Mouse (Mus musculus) stomach, embryonic 15.5 days (tissue): Measurements from ENCODE around the gene Hmga2. TPM values are rescaled to one million over a fixed set of nuclear protein-coding genes. Genes with fewer than 3 reads are reported as not detected.
"Not testable (repeated sequence)": the region's sequence is repeated elsewhere in the genome, so short reads cannot be mapped to it uniquely, and the experiment has no call there.

Experiments used
- ATAC-seq: fragments of 200-750 bp; cut with Nextera tagmentation; 2 replicates; pipeline ENCODE4 v1.8.0; 2017; ENCODE audit warnings: low read depth, moderate number of reproducible peaks, moderate TSS enrichment; ENCODE audit not compliant: insufficient read depth, low FRiP score
- H3K27ac ChIP-seq: fragments of 300-500 bp; sonication (generic); 2 replicates; pipeline ENCODE4 v1.5.1; 2015; ENCODE audit warnings: mild to moderate bottlenecking, inconsistent platforms
- H3K27me3 ChIP-seq: fragments of 300-500 bp; sonication (generic); replicated peaks from 2 replicates; pipeline ENCODE4 v1.6.1; 2015; ENCODE audit warnings: inconsistent platforms
- H3K36me3 ChIP-seq: fragments of 300-500 bp; sonication (generic); 2 replicates; pipeline ENCODE4 v1.6.1; 2015; ENCODE audit warnings: inconsistent platforms
- H3K4me1 ChIP-seq: fragments of 300-500 bp; sonication (generic); 2 replicates; pipeline ENCODE4 v1.6.1; 2015; ENCODE audit warnings: inconsistent platforms
- H3K4me2 ChIP-seq: fragments of 300-500 bp; sonication (generic); 2 replicates; pipeline ENCODE4 v1.6.1; 2015; ENCODE audit warnings: mild to moderate bottlenecking, inconsistent platforms
- H3K4me3 ChIP-seq: fragments of 300-500 bp; sonication (generic); replicated peaks from 2 replicates; pipeline ENCODE4 v1.5.1; 2015; ENCODE audit warnings: inconsistent platforms
- H3K9ac ChIP-seq: fragments of 300-500 bp; sonication (generic); 2 replicates; pipeline ENCODE4 v1.6.1; 2015; ENCODE audit warnings: inconsistent platforms
- H3K9me3 ChIP-seq: fragments of 300-500 bp; sonication (generic); 2 replicates; pipeline ENCODE4 v1.6.1; 2016; ENCODE audit warnings: inconsistent platforms
- WGBS: fragments of 180-500 bp; shearing (Covaris S2); methylation state at CpG from one replicate; pipeline ENCODE4 v1.1.7; 2015; 5-methylcytosine and 5-hydroxymethylcytosine counted together
- polyA plus RNA-seq: library from polyadenylated mRNA; unstranded; fragments of >200 nt; fragmentation: Nextera tagmentation; extraction: Ambion mirVana; gene quantifications from 2 replicates; pipeline ENCODE4 v1.2.1, GENCODE M21; 2015

Hmga2 gene
- polyA plus RNA-seq, 1 experiment from 2014 or later: 29.3 TPM

DNA sequence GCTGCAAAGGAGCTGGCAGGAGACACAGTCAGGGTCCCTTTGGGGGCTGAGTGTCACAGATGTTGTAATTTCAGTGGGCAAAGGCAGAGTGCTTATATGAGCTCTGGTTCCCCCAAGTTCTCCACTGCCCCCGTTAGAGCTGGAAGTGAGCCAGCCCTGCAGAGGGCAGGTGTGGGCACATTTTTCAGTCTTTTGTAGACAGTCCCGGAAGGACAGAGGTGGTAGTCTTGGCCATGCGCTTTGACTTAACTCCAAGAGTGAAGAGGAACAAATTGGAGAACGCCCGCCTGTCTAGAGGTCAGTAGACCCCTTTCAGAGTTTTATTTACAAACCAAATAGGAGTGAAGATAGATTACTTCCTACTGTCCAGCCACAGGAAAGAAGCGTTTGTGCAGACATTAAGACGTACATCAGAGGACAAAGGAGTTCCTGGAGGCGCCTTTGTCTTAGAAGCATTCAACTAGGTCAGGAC is 87.8 kb downstream of the Hmga2 start:
- Histone ChIP-seq H3K27me3 (no peaks in the 10 kb centered on the region), H3K9me3 (no peaks in the 10 kb centered on the region), H3K36me3 (no peaks in the 10 kb centered on the region), H3K4me3 (no peak overlapping the region), H3K4me2 (no peak overlapping the region), H3K27ac (0 out of 2 replicates have a peak overlapping the region, but pooled peaks have one; percentile 35), H3K9ac (no peak overlapping the region), H3K4me1 (peaks cover 58% of the 10 kb centered on the region)
- ATAC-seq: no peak
- 38% methylated on average over 8 of the region's 8 CpGs for WGBS

DNA sequence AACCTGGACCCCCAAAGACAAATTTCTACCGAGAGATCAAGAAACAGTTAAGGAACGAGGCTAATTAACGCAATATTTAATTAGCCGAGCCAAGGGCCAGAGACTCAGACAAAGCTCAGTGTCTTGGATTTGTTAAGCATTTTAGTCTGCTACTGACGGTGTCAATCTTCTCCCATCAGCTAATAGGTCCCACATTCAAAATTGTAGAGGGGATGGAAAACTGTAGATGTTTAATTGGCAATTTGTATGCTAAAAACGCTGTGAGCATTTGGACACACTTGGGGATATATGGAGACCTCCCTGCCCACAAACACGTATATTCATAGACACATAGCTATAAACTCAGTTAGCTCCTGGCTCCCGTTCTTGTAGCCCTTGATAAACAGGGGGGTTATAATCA is 89.2 kb downstream of the Hmga2 start:
- no peaks in the 10 kb centered on the region for H3K27me3 ChIP-seq
- H3K27ac ChIP-seq: no peak overlapping the region
- no peak for ATAC-seq
- H3K36me3 ChIP-seq: no peaks in the 10 kb centered on the region
- WGBS: 84% methylated on average over 8 of the region's 8 CpGs
- H3K4me2 ChIP-seq: no peak overlapping the region
- no peaks in the 10 kb centered on the region for H3K9me3 ChIP-seq
- H3K4me1 ChIP-seq: peaks cover 50% of the 10 kb centered on the region
- H3K9ac ChIP-seq: no peak overlapping the region
- H3K4me3 ChIP-seq: no peak overlapping the region

DNA sequence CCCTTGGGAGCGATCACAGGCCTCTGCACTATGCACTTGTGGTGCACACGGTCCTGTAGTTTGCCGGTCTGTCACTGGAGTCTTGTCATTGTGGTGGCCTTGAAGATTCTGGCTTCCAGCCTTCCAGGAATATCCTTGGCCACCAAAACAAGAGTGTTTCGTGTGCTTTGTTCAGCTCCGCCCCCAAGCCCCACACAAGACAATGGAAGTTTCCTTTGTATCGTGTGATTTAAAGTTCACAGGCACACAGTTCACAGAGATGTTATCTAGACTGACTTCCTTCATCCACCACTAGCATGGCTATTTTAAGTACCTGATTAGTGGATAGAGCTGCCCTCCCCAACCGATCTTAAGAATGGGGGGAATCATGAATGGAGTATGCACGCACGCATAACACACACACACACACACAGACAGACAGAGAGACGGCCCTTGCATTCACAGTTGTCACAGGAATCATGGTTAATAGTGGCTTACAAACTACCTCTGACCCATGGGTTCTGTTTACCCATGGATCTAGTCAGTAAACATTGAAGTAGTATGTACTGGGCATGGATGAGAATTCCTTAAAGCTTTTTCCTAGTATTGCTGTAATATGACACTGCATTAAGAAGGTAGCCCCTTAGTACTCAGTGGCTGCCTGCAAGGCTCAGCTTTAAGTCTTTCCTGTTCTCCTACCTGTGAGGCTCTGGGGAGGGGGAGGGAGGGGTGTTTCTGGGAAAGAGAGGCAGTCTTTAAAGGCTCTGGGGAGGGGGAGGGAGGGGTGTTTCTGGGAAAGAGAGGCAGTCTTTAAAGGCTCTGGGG is 91.3 kb downstream of the Hmga2 start:
- no peak overlapping the region for H3K4me3 ChIP-seq
- 57% methylated on average over 10 of the region's 10 CpGs for WGBS
- H3K4me1 ChIP-seq: peaks cover 33% of the 10 kb centered on the region
- no peaks in the 10 kb centered on the region for H3K27me3 ChIP-seq
- no peak overlapping the region for H3K4me2 ChIP-seq
- H3K27ac ChIP-seq: peak overlapping the region; percentile 44; the same call in 1 of the 2 replicates
- no peaks in the 10 kb centered on the region for H3K36me3 ChIP-seq
- no peaks in the 10 kb centered on the region for H3K9me3 ChIP-seq
- H3K9ac ChIP-seq: no peak overlapping the region
- ATAC-seq: peak; percentile 73

DNA sequence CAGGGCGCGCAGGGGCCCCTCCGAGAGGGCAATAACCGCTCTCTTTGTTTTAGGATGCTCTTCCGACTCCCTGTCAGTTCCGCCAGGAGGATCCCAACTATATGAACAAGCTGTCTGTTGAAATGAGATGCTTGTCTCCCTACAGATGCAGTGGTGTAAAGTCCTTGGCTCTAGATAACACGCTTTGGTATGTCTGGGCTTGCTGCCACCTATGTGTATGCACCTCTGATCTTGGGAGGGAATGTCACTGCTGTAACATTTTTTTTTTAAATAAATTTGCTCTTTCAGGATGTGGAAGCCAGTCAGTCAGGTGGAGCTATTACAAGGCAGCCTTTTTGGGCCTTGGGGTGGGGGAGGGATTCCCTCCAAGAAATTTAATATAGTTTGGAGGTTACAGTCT is 92.2 kb downstream of the Hmga2 start:
- Histone ChIP-seq H3K4me2 (no peak overlapping the region), H3K9me3 (no peaks in the 10 kb centered on the region), H3K27me3 (no peaks in the 10 kb centered on the region), H3K36me3 (no peaks in the 10 kb centered on the region), H3K4me1 (peaks cover 33% of the 10 kb centered on the region), H3K4me3 (no peak overlapping the region), H3K9ac (no peak overlapping the region), H3K27ac (peak overlapping the region; percentile 44; the same call in 1 of the 2 replicates)
- whole genome bisulfite sequencing: 81% methylated on average over 7 of the region's 7 CpGs
- ATAC-seq: no peak

DNA sequence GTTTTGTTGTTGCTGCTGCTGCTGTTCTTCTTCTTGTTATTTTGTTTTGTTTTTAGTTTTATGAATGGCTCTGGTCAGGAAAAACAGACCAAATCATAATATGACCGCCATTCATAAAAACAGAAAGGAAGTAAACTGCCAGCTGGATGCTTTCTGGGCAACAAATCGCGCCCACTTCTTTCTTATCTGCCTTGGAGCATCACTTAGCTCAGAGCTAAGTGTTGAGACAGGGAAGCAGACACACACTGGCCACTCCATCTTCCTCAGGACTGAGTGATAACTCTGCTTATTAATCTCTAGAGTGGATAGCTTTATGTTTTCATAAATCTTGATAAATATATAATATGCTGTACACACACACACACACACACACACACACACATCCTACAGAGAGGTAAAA is 98.5 kb downstream of the Hmga2 start:
- Histone ChIP-seq H3K27me3 (no peaks in the 10 kb centered on the region), H3K9me3 (no peaks in the 10 kb centered on the region), H3K9ac (no peak overlapping the region), H3K27ac (peak overlapping the region; percentile 41; the same call in 1 of the 2 replicates), H3K4me2 (peak overlapping the region; percentile 22; the same call in 1 of the 2 replicates), H3K4me3 (no peak overlapping the region), H3K4me1 (peaks cover 9% of the 10 kb centered on the region), H3K36me3 (no peaks in the 10 kb centered on the region)
- 65% methylated on average over 3 of the region's 3 CpGs for WGBS
- ATAC-seq: no peak

DNA sequence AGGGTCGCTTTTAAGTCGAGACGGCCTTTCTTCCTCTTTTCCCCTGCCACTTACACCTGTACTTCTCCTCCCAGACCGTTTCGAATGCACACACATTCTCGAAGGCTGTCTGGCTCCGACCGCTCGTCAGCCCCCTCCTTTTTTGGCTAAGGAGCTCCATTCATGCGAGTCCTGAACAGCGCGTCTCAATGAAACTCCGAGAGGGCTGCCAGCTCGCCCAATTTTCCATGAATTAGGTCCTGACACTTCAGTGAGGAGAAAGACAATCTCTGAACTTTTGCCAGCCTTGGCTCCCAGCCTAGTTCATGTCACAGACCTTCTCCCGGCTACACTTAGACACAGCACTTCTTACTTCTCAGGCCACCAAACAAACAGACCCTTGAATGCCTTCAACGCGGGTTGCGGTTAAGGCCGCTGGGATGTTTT is 98.9 kb downstream of the Hmga2 start:
- H3K36me3 ChIP-seq: no peaks in the 10 kb centered on the region
- peak; percentile 71; the same call in 1 of the 2 replicates for ATAC-seq
- WGBS: 21% methylated on average over 19 of the region's 19 CpGs
- no peaks in the 10 kb centered on the region for H3K9me3 ChIP-seq
- H3K4me2 ChIP-seq: peak overlapping the region; percentile 22
- no peaks in the 10 kb centered on the region for H3K27me3 ChIP-seq
- peak overlapping the region; percentile 41; the same call in 1 of the 2 replicates for H3K27ac ChIP-seq
- H3K4me3 ChIP-seq: no peak overlapping the region
- H3K9ac ChIP-seq: no peak overlapping the region
- H3K4me1 ChIP-seq: peaks cover 9% of the 10 kb centered on the region

DNA sequence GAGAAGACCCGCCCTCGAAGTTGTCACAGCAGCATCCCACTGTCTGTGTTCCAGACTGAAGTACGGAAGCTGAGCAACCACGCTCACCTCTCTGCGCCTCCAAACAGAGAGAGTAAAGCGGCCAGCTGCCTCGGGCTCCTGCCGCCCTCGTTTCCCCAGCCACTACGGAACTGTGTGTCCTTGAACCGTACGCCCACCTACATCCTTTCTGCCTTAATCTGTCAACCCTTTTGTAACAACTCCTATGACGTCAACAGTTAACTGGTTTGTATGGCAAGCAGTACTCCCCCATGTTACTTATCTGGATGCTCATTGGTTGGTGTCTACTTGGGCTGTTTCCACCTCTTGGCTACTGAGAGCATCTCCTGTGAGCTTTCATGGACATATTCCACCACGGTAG is 100.8 kb downstream of the Hmga2 start:
- 88% methylated on average over 14 of the region's 14 CpGs for WGBS
- no peaks in the 10 kb centered on the region for H3K9me3 ChIP-seq
- H3K36me3 ChIP-seq: no peaks in the 10 kb centered on the region
- no peak for ATAC-seq
- H3K27ac ChIP-seq: no peak overlapping the region
- no peaks in the 10 kb centered on the region for H3K27me3 ChIP-seq
- no peak overlapping the region for H3K4me3 ChIP-seq
- peaks cover 9% of the 10 kb centered on the region for H3K4me1 ChIP-seq
- no peak overlapping the region for H3K4me2 ChIP-seq
- H3K9ac ChIP-seq: no peak overlapping the region

DNA sequence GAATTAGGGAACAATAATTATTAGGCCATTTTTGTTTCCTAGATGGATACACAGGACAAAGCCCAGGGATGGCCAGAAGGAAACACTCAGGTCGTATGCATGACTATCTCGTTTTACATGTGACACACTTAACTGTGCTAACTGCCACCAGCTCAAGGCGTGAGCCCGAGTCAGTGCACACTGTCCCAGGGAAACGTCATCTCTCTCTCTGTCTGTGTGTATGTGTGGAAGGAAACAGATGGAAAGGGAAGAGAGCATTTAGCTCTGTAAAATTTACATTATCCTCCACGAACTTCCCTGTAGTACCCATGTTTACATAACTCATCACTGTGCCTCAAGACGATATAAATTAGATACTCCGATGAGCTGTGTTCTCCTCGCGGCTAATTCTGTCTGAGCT is 105.1 kb downstream of the Hmga2 start:
- Histone ChIP-seq H3K27ac (0 out of 2 replicates have a peak overlapping the region, but pooled peaks have one; percentile 3), H3K4me2 (no peak overlapping the region), H3K9me3 (no peaks in the 10 kb centered on the region), H3K9ac (no peak overlapping the region), H3K36me3 (no peaks in the 10 kb centered on the region), H3K27me3 (no peaks in the 10 kb centered on the region), H3K4me1 (peaks cover 6% of the 10 kb centered on the region; the same call in 1 of the 2 replicates), H3K4me3 (no peak overlapping the region)
- no peak for ATAC-seq
- 43% methylated on average over 10 of the region's 10 CpGs for WGBS

DNA sequence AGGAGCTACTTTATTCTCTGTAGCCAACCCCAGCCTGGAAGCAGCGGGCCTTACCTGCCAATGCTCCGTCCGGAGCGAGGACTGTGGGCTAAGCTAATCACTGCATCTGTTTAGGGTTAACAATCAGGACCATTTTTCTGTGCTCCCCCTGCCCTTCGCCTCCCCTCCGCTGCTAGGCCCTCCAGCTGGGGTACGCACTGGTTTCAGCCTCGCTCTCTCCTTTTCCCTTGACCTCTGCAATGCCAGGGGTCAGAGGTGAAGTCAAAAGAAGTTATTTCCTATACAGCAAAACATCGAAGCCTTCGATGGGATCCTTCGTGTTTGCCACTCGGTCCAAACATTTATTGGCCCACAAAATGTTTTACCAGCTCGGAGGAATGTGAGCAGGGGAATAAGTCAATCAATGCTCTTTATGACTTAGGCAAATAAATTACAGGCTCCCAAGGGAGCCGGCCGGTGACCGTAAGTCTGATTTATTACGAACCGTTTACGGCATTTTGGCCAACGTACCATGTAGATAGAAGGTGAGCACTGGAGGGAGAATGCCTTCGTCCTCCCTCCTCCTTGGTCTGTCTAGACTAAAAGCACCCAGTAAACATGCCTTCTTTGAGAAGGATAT is 107.0 kb downstream of the Hmga2 start:
- ATAC-seq: no peak
- Histone ChIP-seq H3K4me1 (peaks cover 20% of the 10 kb centered on the region), H3K4me2 (no peak overlapping the region)

DNA sequence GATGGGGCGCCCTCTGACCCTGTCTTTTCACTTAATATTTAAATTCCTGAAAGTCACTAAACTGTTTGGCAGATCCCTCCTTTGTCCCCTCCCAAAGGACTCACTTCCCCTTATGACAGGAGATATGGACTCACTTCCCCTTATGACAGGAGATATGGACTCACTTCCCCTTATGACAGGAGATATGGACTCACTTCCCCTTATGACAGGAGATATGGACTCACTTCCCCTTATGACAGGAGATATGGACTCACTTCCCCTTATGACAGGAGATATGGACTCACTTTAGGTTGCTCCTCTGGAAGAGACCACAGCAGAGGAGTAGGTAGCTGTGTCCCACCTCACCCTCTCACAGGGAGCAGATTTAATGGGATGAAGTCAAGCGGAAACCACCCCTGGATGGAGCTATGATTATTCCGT is 110.1 kb downstream of the Hmga2 start:
- not testable (repeated sequence) for H3K36me3 ChIP-seq, H3K9ac ChIP-seq, ATAC-seq, H3K4me3 ChIP-seq, H3K27me3 ChIP-seq, H3K9me3 ChIP-seq
- peak overlapping the region; percentile 35 for H3K4me2 ChIP-seq
- H3K4me1 ChIP-seq: peaks cover 23% of the 10 kb centered on the region
- peak overlapping the region; percentile 73 for H3K27ac ChIP-seq
- WGBS: 79% methylated on average over 3 of the region's 3 CpGs

More for the DNA sequence above, 107.0 kb downstream of the Hmga2 start:
- no peaks in the 10 kb centered on the region for H3K9me3 ChIP-seq
- H3K9ac ChIP-seq: no peak overlapping the region
- 58% methylated on average over 21 of the region's 21 CpGs for WGBS
- no peaks in the 10 kb centered on the region for H3K27me3 ChIP-seq
- H3K4me3 ChIP-seq: no peak overlapping the region
- H3K36me3 ChIP-seq: no peaks in the 10 kb centered on the region
- no peak overlapping the region for H3K27ac ChIP-seq

DNA sequence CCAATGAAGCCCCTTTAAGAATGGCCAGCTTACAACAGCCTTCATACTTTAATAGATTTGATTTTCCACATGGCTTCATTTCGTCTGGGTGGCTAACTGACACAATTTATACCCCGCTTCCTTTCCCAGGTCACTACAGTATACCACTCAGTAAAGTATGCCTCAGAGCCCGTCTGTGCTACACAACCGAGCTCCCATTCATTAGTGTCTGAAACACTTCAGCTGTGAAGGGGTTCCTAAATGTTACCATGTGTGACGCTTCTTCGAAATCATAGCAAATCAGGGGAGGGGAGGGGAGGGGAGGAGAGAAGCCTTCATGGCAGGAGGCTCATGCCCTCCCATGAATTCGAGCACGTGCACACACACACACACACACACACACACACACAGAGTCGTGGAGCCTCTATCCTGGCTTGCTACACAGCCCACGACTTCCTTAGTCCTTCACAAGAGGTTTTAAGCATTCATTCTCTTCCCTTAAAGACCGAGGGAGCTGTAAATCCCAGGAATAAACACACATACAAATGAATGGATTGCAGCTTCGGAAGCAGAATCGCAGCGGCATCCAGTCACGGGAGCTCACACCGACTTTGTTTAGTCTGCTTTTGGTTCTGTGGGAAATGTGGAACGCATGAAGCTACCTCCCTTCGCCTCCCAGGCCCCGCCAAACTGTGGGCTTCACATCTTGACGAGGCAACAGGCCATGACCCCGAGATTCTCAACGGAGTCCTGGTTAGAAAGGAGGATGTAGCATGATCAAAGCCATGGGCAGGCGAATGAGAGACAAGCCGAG is 110.7 kb downstream of the Hmga2 start:
- Histone ChIP-seq H3K36me3 (no peaks in the 10 kb centered on the region), H3K4me2 (peak overlapping the region; percentile 35), H3K4me3 (no peak overlapping the region), H3K9ac (no peak overlapping the region), H3K9me3 (no peaks in the 10 kb centered on the region), H3K27ac (peak overlapping the region; percentile 73), H3K4me1 (peaks cover 23% of the 10 kb centered on the region), H3K27me3 (no peaks in the 10 kb centered on the region)
- 27% methylated on average over 24 of the region's 24 CpGs for whole genome bisulfite sequencing
- 0 out of 2 replicates have a peak, but pooled peaks have one; percentile 62 for ATAC-seq
